Mouse (Mus musculus): ENCODE measurements around the gene Myh2. TPM values are rescaled to one million over a fixed set of nuclear protein-coding genes. Genes with fewer than 3 reads are reported as not detected.

Myh2 gene
- total and polyA plus RNA-seq, 2 experiments from 2014 or later, result 0.10 to 0.24 TPM

GRCm38 (mm10) chr11:67235639-67236358 is 65.0 kb downstream of the Myh2 start:
- no peak overlapping the region for H3K27ac ChIP-seq
- H3K9me3 ChIP-seq (ENCODE audit: low read length), result no peaks in the 10 kb centered on the region
- H3K9ac ChIP-seq (replicated peaks; ENCODE audit: low read length), result no peak overlapping the region
- no peak overlapping the region for H3K4me3 ChIP-seq (ENCODE audit: low read length)
- H3K4me2 ChIP-seq (ENCODE audit: low read depth, low read length), result no peak overlapping the region
- ATAC-seq, result no peak
- H3K27me3 ChIP-seq (ENCODE audit: insufficient read depth, low read length), result no peaks in the 10 kb centered on the region
- no peaks in the 10 kb centered on the region for H3K4me1 ChIP-seq (ENCODE audit: insufficient read depth, low read length)
- DNase-seq (ENCODE audit: low spot score), result peak; percentile 75
- TF ChIP-seq CTCF (IDR thresholded peaks at IDR 0.05; ENCODE audit: low read depth), result peak; percentile 65
- 68% methylated on average over 5 of the region's 5 CpGs for WGBS
- H3K36me3 ChIP-seq (ENCODE audit: insufficient read depth, low read length), result no peaks in the 10 kb centered on the region

GRCm38 (mm10) chr11:67236799-67237198 is 66.0 kb downstream of the Myh2 start:
- ATAC-seq (no peak), DNase-seq (ENCODE audit: low spot score) (no peak)
- no peak overlapping the region for H3K27ac ChIP-seq
- no peaks in the 10 kb centered on the region for H3K36me3 ChIP-seq (ENCODE audit: insufficient read depth, low read length)
- no peak overlapping the region for H3K4me2 ChIP-seq (ENCODE audit: low read depth, low read length)
- 85% methylated on average over 9 of the region's 9 CpGs for WGBS
- no peaks in the 10 kb centered on the region for H3K27me3 ChIP-seq (ENCODE audit: insufficient read depth, low read length)
- TF ChIP-seq CTCF (IDR thresholded peaks at IDR 0.05; ENCODE audit: low read depth), result no peak
- H3K4me1 ChIP-seq (ENCODE audit: insufficient read depth, low read length), result no peaks in the 10 kb centered on the region
- no peaks in the 10 kb centered on the region for H3K9me3 ChIP-seq (ENCODE audit: low read length)
- H3K4me3 ChIP-seq (ENCODE audit: low read length), result no peak overlapping the region
- H3K9ac ChIP-seq (replicated peaks; ENCODE audit: low read length), result no peak overlapping the region

DNA sequence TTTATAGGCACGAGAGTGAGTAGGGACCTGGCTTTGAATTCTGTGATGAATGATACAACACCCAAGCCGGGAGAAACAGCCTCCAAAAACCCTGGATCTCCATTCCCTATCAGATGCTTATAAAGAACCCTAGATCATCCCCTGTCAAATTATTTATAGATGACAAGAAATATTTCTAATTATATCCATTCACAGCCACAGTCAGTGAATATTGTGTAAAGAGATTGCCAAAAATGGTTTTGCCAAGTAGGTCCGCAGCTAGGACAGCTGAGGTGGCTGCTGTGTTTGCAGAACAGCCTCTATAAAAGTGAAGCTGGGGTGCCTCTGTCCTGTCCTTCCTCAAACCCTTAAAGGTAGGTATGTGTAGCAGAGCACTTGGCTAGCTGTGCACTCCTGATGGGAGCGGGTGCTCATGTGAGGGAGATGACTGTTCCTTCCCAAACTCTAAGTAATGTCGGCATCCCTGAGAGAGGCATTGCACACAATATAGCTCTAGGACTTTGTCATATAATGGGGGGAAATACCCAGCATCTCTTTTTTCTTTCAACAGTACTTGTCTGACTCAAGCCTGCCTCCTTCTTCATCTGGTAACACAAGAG is 66.8 kb downstream of the Myh2 start, which contains the start of gene Myh4:
Gene Myh4 (plus strand): TSS at position 549 of the 599 bp plus-strand sequence.
- H3K4me1 ChIP-seq (ENCODE audit: insufficient read depth, low read length), result no peaks in the 10 kb centered on the region
- H3K27ac ChIP-seq, result no peak within 1 kb of the TSS
- 72% methylated on average over 5 of the region's 5 CpGs for WGBS
- no peaks in the 10 kb centered on the region for H3K27me3 ChIP-seq (ENCODE audit: insufficient read depth, low read length)
- H3K36me3 ChIP-seq (ENCODE audit: insufficient read depth, low read length), result no peaks in the 10 kb centered on the region
- H3K4me3 ChIP-seq (ENCODE audit: low read length), result no peak within 1 kb of the TSS
- DNase-seq (ENCODE audit: low spot score), result peak; percentile 5
- H3K9me3 ChIP-seq (ENCODE audit: low read length), result no peaks in the 10 kb centered on the region
- no peak for ATAC-seq
- H3K9ac ChIP-seq (replicated peaks; ENCODE audit: low read length), result no peak within 1 kb of the TSS
- no peak for TF ChIP-seq CTCF (IDR thresholded peaks at IDR 0.05; ENCODE audit: low read depth)
- no peak within 1 kb of the TSS for H3K4me2 ChIP-seq (ENCODE audit: low read depth, low read length)

- Histone ChIP-seq H3K4me2 (ENCODE audit: low read depth, low read length) (no peak overlapping the region), H3K27ac (no peak overlapping the region), H3K9me3 (ENCODE audit: low read length) (no peaks in the 10 kb centered on the region), H3K4me3 (ENCODE audit: low read length) (no peak overlapping the region), H3K4me1 (ENCODE audit: insufficient read depth, low read length) (no peaks in the 10 kb centered on the region), H3K27me3 (ENCODE audit: insufficient read depth, low read length) (no peaks in the 10 kb centered on the region), H3K36me3 (ENCODE audit: insufficient read depth, low read length) (no peaks in the 10 kb centered on the region), H3K9ac (replicated peaks; ENCODE audit: low read length) (no peak overlapping the region)
- 86% methylated on average over 6 of the region's 6 CpGs for WGBS
- no peak for TF ChIP-seq CTCF (IDR thresholded peaks at IDR 0.05; ENCODE audit: low read depth)
- DNase-seq (ENCODE audit: low spot score) (no peak), ATAC-seq (no peak)
These were observed 70.2 kb downstream of the Myh2 start for GRCm38 (mm10) chr11:67241051-67241450.

Other genes starting within 250 kb of the Myh2 start
- gene Tmem238l, start 214.4 kb upstream of the Myh2 start, total RNA-seq (2014; rRNA removed), result not detected in 2 replicates
- not detected in 2 replicates for gene Tmem238l, start 214.4 kb upstream of the Myh2 start, polyA plus RNA-seq (2015; fragmentation: Nextera tagmentation; extraction: Ambion mirVana)
- gene Tmem220, start 145.9 kb upstream of the Myh2 start, total RNA-seq (2014; rRNA removed), result 0.26 TPM in 1 of 2 replicates, not detected in the other
- 0.97 and 1.1 TPM in 2 replicates for gene Tmem220, start 145.9 kb upstream of the Myh2 start, polyA plus RNA-seq (2015; fragmentation: Nextera tagmentation; extraction: Ambion mirVana)
- gene Adprm, start 118.4 kb upstream of the Myh2 start, total RNA-seq (2014; rRNA removed), result 15.6 and 18.9 TPM in 2 replicates
- 25.3 and 29.5 TPM in 2 replicates for gene Adprm, start 118.4 kb upstream of the Myh2 start, polyA plus RNA-seq (2015; fragmentation: Nextera tagmentation; extraction: Ambion mirVana)
- 11.0 and 13.8 TPM in 2 replicates for gene Sco1, start 118.4 kb upstream of the Myh2 start, total RNA-seq (2014; rRNA removed)
- 13.6 and 14.9 TPM in 2 replicates for gene Sco1, start 118.4 kb upstream of the Myh2 start, polyA plus RNA-seq (2015; fragmentation: Nextera tagmentation; extraction: Ambion mirVana)
- 1.1 and 3.0 TPM in 2 replicates for gene Myh3, start 92.7 kb upstream of the Myh2 start, total RNA-seq (2014; rRNA removed)
- 0.25 and 0.35 TPM in 2 replicates for gene Myh3, start 92.7 kb upstream of the Myh2 start, polyA plus RNA-seq (2015; fragmentation: Nextera tagmentation; extraction: Ambion mirVana)
- gene Myh1, start 29.0 kb downstream of the Myh2 start, total RNA-seq (2014; rRNA removed), result 0.32 and 0.52 TPM in 2 replicates
- 0.16 and 0.23 TPM in 2 replicates for gene Myh1, start 29.0 kb downstream of the Myh2 start, polyA plus RNA-seq (2015; fragmentation: Nextera tagmentation; extraction: Ambion mirVana)
- gene Myh4, start 67.0 kb downstream of the Myh2 start, total RNA-seq (2014; rRNA removed), result not detected in 2 replicates
- gene Myh4, start 67.0 kb downstream of the Myh2 start, polyA plus RNA-seq (2015; fragmentation: Nextera tagmentation; extraction: Ambion mirVana), result 0.03 and 0.08 TPM in 2 replicates
- gene Myh8, start 106.1 kb downstream of the Myh2 start, total RNA-seq (2014; rRNA removed), result 3.3 and 12.5 TPM in 2 replicates
- 0.61 and 1.2 TPM in 2 replicates for gene Myh8, start 106.1 kb downstream of the Myh2 start, polyA plus RNA-seq (2015; fragmentation: Nextera tagmentation; extraction: Ambion mirVana)
- under 0.01 and 0.07 TPM in 2 replicates for gene Myh13, start 150.6 kb downstream of the Myh2 start, total RNA-seq (2014; rRNA removed)
- 0.39 and 0.53 TPM in 2 replicates for gene Myh13, start 150.6 kb downstream of the Myh2 start, polyA plus RNA-seq (2015; fragmentation: Nextera tagmentation; extraction: Ambion mirVana)